Mouse (Mus musculus) erythroblast, embryonic 14.5 days (primary cell): ENCODE data around the gene Cntn6.

Experiments used
- GATA1 ChIP-seq: IDR thresholded peaks from 2 replicates; pipeline ENCODE4 v1.6.1; 2012; ENCODE audit warnings: low read length, inconsistent platforms, mixed read lengths
- TAL1 ChIP-seq: IDR thresholded peaks from 3 replicates; pipeline ENCODE4 v1.6.1; 2012; ENCODE audit warnings: low read length, inconsistent platforms, mixed read lengths

DNA sequence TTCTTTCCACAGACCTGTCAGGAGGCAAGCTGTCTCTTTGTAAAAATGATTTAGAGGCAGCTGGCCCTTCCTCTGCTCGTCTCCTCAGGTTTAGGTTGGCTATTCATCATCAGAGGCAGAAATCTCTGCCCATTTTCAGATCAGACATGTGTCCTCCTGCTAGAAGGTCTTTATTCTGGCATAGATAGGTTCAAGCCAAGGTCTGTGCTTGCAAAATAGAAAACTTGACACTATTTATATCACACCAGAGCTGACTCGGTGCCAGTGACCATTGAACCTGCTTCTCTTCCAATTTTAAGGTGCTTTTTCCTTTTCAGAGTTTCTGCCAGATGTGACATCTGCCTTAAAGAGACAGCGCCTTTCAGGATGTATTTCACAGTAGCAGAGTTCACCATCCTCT lies 95.4 kb downstream of the Cntn6 start:
- TF ChIP-seq GATA1 (no peak), TAL1 (no peak)
